Mouse (Mus musculus) forebrain, embryonic 16.5 days (tissue): ENCODE results near the gene Stat2. TPM values are rescaled to one million over a fixed set of nuclear protein-coding genes. Genes with fewer than 3 reads are reported as not detected.

ENCODE experiments used
- ATAC-seq: fragments of 200-750 bp; cut with Nextera tagmentation; 2 replicates; pipeline ENCODE4 v1.8.0; 2017; ENCODE audit warnings: mild to moderate bottlenecking, moderate library complexity
- H3K27ac ChIP-seq: fragments of 300-500 bp; sonication (generic); 2 replicates; pipeline ENCODE4 v1.5.1; 2014; ENCODE audit warnings: low read length, control low read depth
- H3K27me3 ChIP-seq: fragments of 300-500 bp; sonication (generic); replicated peaks from 2 replicates; pipeline ENCODE4 v1.6.1; 2014; ENCODE audit warnings: low read length; ENCODE audit not compliant: control insufficient read depth, insufficient read depth
- H3K36me3 ChIP-seq: fragments of 300-500 bp; sonication (generic); 2 replicates; pipeline ENCODE4 v1.6.1; 2014; ENCODE audit not compliant: control insufficient read depth, insufficient read depth
- H3K4me1 ChIP-seq: fragments of 300-500 bp; sonication (generic); replicated peaks from 2 replicates; pipeline ENCODE4 v1.6.1; 2014; ENCODE audit warnings: low read length; ENCODE audit not compliant: control insufficient read depth, insufficient read depth
- H3K4me2 ChIP-seq: fragments of 300-500 bp; sonication (generic); 2 replicates; pipeline ENCODE4 v1.6.1; 2014; ENCODE audit warnings: mild to moderate bottlenecking, low read length, control low read depth
- H3K4me3 ChIP-seq: fragments of 300-500 bp; sonication (generic); replicated peaks from 2 replicates; pipeline ENCODE4 v1.5.1; 2014; ENCODE audit warnings: mild to moderate bottlenecking, low read length, control low read depth
- H3K9ac ChIP-seq: fragments of 300-500 bp; sonication (generic); replicated peaks from 2 replicates; pipeline ENCODE4 v1.6.1; 2014; ENCODE audit warnings: low read depth, low read length, control low read depth
- H3K9me3 ChIP-seq: fragments of 300-500 bp; sonication (generic); 2 replicates; pipeline ENCODE4 v1.6.1; 2016; ENCODE audit warnings: low read length; ENCODE audit not compliant: control insufficient read depth
- WGBS: fragments of 180-500 bp; shearing (Covaris S2); extraction: QIAGEN DNeasy Blood & Tissue Kit; methylation state at CpG from one replicate; pipeline ENCODE4 v1.1.7; 2014; 5-methylcytosine and 5-hydroxymethylcytosine counted together
- polyA plus RNA-seq: library from polyadenylated mRNA; unstranded; fragments of >200 nt; fragmentation: Nextera tagmentation; extraction: Ambion mirVana; gene quantifications from 2 replicates; pipeline ENCODE4 v1.2.1, GENCODE M21; 2015

The Stat2 gene
- polyA plus RNA-seq, 1 experiment from 2014 or later = 23.3 TPM

DNA sequence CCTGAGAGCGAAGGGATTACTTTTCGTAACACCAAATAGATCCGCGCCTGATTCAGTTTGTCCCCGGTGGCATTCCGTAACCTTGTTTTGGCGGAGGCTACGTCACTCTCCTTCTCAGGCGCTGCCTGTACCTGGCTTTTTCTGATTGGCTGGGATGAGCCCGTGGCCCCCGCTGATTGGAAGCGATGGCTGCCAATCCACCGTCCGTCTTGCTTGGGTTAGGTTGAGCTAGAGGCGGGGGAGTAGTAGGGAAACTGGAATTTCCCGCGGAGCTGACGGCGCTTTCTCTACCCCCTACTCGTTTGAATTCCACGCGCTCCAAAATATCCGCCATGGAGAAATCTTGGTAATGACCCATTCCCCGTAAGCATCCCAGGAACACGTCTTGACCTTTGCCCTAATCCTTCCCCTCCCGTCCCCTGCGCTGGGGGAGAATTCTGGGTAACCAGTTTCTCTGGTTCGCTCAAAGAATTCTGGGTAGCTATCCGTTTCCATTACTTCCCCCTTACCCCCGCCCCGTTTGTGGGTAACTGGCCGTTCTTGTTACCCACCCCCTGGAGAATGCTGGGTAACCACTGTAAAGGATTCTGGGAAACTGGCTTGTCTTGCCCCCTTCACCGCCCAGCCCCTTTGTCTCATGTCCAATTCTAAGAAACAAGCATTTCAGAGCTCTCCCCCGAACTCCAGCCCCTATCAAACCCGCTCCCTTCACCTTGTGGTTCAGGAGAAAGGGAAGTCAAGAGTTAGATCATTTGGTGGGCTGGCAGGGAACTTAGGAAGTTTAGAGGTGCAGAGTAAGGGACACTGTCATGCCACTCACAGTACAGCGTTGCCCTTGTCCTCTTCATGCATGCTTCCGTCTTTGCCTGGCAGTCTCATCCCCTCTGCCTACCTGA is 33.0 kb downstream of the Stat2 start, which contains the start of gene Pan2:
TSS of gene Pan2 (plus strand) at position 210 of the 896 bp plus-strand sequence.
- 0 out of 2 replicates have a peak, but pooled peaks cover 5% of the 10 kb centered on the region for H3K36me3 ChIP-seq
- H3K4me3 ChIP-seq = peak within 1 kb of the TSS; percentile 63
- H3K4me1 ChIP-seq = peaks cover 15% of the 10 kb centered on the region
- H3K4me2 ChIP-seq = peak within 1 kb of the TSS; percentile 78
- peak; percentile 99 for ATAC-seq
- peak within 1 kb of the TSS; percentile 81 for H3K9ac ChIP-seq
- under 1% methylated on average over 37 of the region's 37 CpGs for WGBS
- H3K27me3 ChIP-seq = no peaks in the 10 kb centered on the region
- no peaks in the 10 kb centered on the region for H3K9me3 ChIP-seq
- peak within 1 kb of the TSS; percentile 97 for H3K27ac ChIP-seq

DNA sequence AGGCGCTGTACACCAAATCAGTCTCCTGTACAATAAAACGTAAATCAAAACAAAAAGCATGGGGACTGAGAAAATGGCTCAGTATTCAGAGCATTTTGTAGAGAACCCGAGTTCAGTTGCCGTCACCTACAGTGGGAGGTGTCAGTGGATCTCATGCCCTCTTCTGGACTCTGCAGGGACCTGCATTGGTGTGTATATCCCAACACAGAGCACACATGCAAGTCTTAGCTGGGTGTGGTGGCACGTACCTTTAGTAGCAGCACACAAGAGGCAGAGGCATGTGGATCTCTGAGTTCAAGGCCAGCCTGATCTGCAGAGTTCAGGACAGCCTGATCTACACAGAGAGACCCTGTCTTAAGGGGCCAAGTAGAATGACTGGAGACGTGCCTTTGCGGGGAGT is 39.3 kb downstream of the Stat2 start:
- Histone ChIP-seq H3K4me1 (peaks cover 5% of the 10 kb centered on the region), H3K27ac (no peak overlapping the region), H3K9ac (no peak overlapping the region), H3K4me3 (no peak overlapping the region), H3K4me2 (no peak overlapping the region), H3K36me3 (peaks cover 12% of the 10 kb centered on the region), H3K9me3 (no peaks in the 10 kb centered on the region), H3K27me3 (no peaks in the 10 kb centered on the region)
- ATAC-seq = no peak
- WGBS = 90% methylated on average over 7 of the region's 7 CpGs

DNA sequence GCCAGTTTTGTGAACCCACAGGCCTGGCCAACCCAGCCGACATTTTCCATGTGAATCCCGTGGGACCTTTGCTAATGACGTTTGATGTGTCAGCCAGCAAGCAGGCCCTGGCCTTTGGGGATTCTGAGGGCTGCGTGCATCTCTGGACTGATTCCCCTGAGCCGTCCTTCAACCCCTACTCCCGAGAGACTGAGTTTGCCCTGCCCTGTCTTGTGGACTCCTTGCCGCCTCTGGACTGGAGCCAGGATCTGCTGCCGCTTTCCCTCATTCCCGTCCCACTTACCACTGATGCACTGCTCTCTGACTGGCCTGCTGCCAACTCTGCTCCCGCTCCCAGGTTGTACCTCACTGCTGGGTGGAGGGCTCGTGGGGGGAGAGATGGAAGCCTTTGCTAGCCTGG is 39.8 kb downstream of the Stat2 start:
- no peak for ATAC-seq
- Histone ChIP-seq H3K9me3 (no peaks in the 10 kb centered on the region), H3K9ac (no peak overlapping the region), H3K27me3 (no peaks in the 10 kb centered on the region), H3K4me1 (peaks cover 5% of the 10 kb centered on the region), H3K36me3 (peaks cover 17% of the 10 kb centered on the region), H3K4me2 (no peak overlapping the region), H3K4me3 (no peak overlapping the region), H3K27ac (no peak overlapping the region)
- 28% methylated on average over 11 of the region's 11 CpGs for WGBS

DNA sequence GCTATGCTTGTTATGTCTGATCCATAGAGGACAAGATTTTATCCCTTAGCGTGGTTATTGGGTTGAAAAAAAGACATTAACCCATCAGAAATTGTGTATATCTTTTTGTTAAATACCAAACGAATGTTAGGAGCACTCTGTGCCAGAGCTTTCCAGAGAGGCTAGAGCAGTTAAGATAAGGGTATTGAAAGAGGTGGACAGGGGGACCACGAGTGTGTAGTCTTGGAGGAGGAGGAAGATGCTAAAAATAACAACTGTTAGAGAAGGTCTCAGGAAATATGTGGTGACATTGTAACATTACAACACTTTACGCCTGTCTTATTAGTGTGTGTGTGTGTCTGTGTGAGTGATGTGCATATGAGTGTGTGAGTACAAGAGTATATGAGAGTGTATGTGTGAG is 40.5 kb downstream of the Stat2 start:
- peaks cover 5% of the 10 kb centered on the region for H3K4me1 ChIP-seq
- H3K4me3 ChIP-seq = no peak overlapping the region
- H3K27me3 ChIP-seq = no peaks in the 10 kb centered on the region
- H3K27ac ChIP-seq = no peak overlapping the region
- H3K9me3 ChIP-seq = no peaks in the 10 kb centered on the region
- 90% methylated on average over 4 of the region's 4 CpGs for WGBS
- no peak for ATAC-seq
- no peak overlapping the region for H3K9ac ChIP-seq
- H3K36me3 ChIP-seq = peaks cover 23% of the 10 kb centered on the region
- H3K4me2 ChIP-seq = no peak overlapping the region

DNA sequence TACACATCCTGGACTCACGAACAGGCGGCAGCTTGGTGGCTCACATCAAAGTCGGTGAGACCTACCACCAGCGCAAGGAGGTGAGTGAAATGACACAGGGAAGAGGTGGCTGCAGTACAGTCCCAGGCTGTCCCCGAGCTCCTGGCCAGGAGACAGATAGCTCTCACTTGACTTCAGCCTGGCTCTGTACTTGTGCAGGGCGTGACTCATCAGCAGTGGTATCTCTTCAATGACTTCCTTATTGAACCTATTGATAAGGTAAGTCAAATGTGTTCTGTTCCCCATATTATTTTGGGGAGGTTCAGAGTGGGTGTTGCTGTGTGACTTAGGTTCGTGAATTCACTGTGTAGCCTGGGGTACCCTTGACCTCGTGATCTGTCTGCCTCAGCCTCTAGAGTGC is 45.2 kb downstream of the Stat2 start:
- WGBS = 96% methylated on average over 8 of the region's 8 CpGs
- H3K4me3 ChIP-seq = no peak overlapping the region
- ATAC-seq = no peak
- H3K4me2 ChIP-seq = no peak overlapping the region
- no peaks in the 10 kb centered on the region for H3K27me3 ChIP-seq
- H3K4me1 ChIP-seq = no peaks in the 10 kb centered on the region
- H3K9ac ChIP-seq = no peak overlapping the region
- peaks cover 34% of the 10 kb centered on the region for H3K36me3 ChIP-seq
- no peak overlapping the region for H3K27ac ChIP-seq
- no peaks in the 10 kb centered on the region for H3K9me3 ChIP-seq

DNA sequence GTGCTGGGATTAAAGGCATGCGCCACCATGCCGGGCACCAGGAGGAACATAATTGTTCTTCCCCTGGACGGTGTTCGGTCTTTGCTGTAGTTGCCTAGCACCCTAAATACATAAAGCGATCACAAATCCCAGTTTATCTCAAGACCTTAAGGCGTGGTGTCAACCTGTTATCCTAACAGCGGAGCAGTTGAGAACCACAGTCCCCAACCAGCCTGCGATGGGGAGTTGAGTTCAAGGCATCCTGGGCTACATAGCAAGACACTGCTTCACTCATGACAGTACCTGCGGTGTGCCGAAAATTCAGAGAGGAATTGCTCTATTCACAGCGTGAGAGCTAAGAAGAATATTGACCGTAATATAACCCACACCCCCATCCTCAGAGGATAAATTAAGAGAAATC is 51.3 kb downstream of the Stat2 start:
- ATAC-seq = no peak
- peak overlapping the region; percentile 42; the same call in 1 of the 2 replicates for H3K9ac ChIP-seq
- peak overlapping the region; percentile 73 for H3K4me2 ChIP-seq
- WGBS = 55% methylated on average over 12 of the region's 12 CpGs
- no peaks in the 10 kb centered on the region for H3K27me3 ChIP-seq
- peaks cover 18% of the 10 kb centered on the region for H3K4me1 ChIP-seq
- peaks cover 27% of the 10 kb centered on the region for H3K36me3 ChIP-seq
- H3K4me3 ChIP-seq = peak overlapping the region; percentile 99
- peak overlapping the region; percentile 55 for H3K27ac ChIP-seq
- no peaks in the 10 kb centered on the region for H3K9me3 ChIP-seq

DNA sequence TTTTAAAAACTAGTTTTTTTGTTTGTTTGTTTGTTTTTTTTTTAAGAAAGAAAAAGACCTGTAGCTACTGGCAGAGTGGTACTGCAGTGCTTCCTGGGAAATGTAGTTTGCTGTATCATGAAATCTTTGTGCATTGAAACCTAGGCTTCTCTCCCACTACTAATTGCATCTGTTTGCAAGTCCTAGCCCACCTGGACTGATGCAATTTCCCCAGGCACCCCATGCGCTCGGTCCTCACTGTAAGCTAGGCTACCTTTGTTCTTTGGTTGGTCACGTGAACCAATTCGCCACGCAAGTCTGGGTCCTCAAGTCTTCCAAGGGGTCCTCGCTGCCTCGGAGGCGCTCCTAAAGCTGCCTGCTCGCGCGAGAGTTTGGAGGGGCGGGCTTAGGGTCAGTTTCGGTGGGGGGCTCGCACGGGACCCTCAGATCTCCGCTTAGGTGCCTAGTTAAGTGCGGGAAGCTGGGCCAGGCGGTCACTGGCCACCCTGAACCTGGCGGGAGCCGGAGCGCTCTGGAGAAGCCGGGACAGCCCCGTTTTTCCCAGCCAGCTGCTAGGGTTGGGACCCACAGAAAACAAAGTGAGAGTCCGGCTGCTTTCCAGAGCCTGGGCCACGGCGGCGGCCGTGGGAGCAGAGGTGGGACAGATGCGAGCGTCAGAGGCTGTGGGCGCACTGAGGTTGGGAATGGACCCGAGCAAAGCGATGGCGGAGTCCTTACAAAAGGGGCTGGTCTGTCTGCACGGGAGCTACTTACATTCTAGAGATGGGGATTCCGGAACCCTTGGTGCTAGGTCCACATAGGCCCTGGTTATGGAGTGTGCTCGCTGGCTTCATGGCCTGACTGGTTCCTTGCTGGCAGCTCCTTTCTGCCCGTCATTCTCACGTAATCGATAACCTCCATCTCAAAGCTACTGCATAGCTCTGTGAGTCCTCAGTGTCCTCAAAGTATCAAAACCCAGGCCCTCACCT is 52.1 kb downstream of the Stat2 start, which contains the start of gene Cnpy2:
TSS of gene Cnpy2 (plus strand) at position 319 of the 968 bp plus-strand sequence.
- H3K9me3 ChIP-seq = no peaks in the 10 kb centered on the region
- peak; percentile 98 for ATAC-seq
- H3K36me3 ChIP-seq = peaks cover 32% of the 10 kb centered on the region
- H3K4me1 ChIP-seq = peaks cover 18% of the 10 kb centered on the region
- under 1% methylated on average over 40 of the region's 40 CpGs for WGBS
- H3K4me2 ChIP-seq = peak within 1 kb of the TSS; percentile 73
- peak within 1 kb of the TSS; percentile 99 for H3K9ac ChIP-seq
- H3K27ac ChIP-seq = peak within 1 kb of the TSS; percentile 96
- H3K27me3 ChIP-seq = no peaks in the 10 kb centered on the region
- H3K4me3 ChIP-seq = peak within 1 kb of the TSS; percentile 99

DNA sequence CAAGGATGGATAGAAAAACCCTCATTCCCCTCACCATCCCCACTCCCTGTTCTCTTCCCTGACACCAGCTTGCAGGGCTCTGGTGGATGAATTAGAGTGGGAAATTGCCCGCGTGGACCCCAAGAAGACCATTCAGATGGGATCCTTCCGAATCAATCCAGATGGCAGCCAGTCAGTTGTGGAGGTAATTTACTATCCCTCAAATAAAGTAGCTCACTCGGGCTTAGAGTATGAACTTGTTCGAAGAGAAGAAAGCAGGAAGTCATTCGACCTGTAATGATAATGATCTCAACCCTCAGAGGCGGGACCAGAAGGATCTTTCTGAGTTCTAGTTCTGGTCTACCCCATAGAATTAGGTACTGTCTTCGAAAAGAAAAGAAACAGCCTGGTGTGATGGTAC is 53.2 kb downstream of the Stat2 start:
- Histone ChIP-seq H3K9ac (peak overlapping the region; percentile 99), H3K4me1 (peaks cover 18% of the 10 kb centered on the region), H3K9me3 (no peaks in the 10 kb centered on the region), H3K27ac (no peak overlapping the region), H3K27me3 (no peaks in the 10 kb centered on the region), H3K4me2 (peak overlapping the region; percentile 73), H3K36me3 (peaks cover 28% of the 10 kb centered on the region), H3K4me3 (peak overlapping the region; percentile 99)
- no peak for ATAC-seq
- 87% methylated on average over 8 of the region's 8 CpGs for WGBS

DNA sequence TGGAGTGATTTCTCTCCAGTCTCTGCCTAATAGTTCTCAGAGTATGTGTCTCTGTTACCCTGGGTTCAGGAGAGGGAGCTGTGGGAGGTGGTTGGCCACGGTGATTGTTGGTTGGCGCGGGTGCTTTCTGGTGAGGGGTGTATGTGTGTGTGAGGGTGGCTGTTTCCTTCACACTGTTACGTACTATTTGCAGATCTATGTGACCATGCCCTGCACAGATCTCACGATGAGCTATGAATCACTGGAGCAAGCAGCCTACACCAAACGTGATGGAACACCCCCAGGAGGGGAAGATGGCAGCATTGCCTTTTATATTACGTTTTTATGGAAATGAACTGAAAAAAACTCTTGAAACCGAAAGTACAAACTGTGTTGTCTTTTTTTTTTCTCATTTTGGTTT is 56.5 kb downstream of the Stat2 start:
- H3K4me1 ChIP-seq = peaks cover 15% of the 10 kb centered on the region
- no peak overlapping the region for H3K9ac ChIP-seq
- WGBS = 94% methylated on average over 8 of the region's 8 CpGs
- ATAC-seq = no peak
- no peak overlapping the region for H3K4me3 ChIP-seq
- H3K9me3 ChIP-seq = no peaks in the 10 kb centered on the region
- H3K36me3 ChIP-seq = peaks cover 24% of the 10 kb centered on the region
- no peak overlapping the region for H3K27ac ChIP-seq
- no peak overlapping the region for H3K4me2 ChIP-seq
- no peaks in the 10 kb centered on the region for H3K27me3 ChIP-seq
